In the genomic region with DNA sequence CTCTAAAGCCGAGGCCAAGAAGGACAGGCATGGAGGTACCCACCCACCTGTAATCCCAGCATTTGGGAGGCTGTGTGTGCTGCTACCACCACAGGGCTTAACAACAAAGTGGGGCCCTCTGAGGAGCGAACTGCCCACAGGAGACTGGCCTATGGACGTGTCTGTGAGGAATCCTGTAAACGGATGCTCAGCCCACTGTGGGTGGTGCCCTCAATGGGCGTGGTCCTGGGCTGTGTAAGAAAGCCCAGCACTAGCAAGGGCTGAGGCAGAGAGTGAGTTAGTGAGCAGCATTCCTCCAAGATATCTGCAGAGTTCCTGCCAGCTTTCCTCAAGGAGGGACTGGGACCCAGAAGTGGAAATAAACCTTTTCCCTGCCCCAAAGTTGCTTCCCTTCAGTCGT, we compare ENCODE assay signal across 9 mouse cellular contexts.
DNase-seq lines count a peak whose midpoint lies in the region; ATAC-seq lines count a peak whose summit lies in the region.
"Had no signal": no experiment of that assay in that cellular context is flagged by ENCODE, and none has a peak within 500 bp of the region (broad histone marks: within the 10 kb centered on the region; RNA-seq: fewer than 3 reads in every experiment).

No protein-coding gene starts in this region.

- H3K4me1 ChIP-seq in forebrain, embryonic 10.5 days, result peaks cover 14% of the 10 kb centered on the region
- H3K4me1 ChIP-seq in forebrain, embryonic 15.5 days, result 0 out of 2 replicates have a peak, but pooled peaks cover 4% of the 10 kb centered on the region
- H3K4me1 ChIP-seq in embryonic facial prominence, embryonic 10.5 days, result peaks cover 34% of the 10 kb centered on the region
- H3K4me1 ChIP-seq in kidney, embryonic 15.5 days, result peaks cover 12% of the 10 kb centered on the region
- peaks cover 6% of the 10 kb centered on the region for H3K4me1 ChIP-seq in lung, embryonic 16.5 days (replicated peaks; ENCODE audit: control insufficient read depth, insufficient read depth, low read length)
- H3K4me1 ChIP-seq in hindbrain, embryonic 14.5 days (replicated peaks; ENCODE audit: control insufficient read depth, insufficient read depth, low read length), result no peaks in the 10 kb centered on the region

- no peak for DNase-seq in forebrain, embryonic 10.5 days (ENCODE audit: extremely low spot score, low spot score)
- peak; percentile 18 for DNase-seq in embryonic facial prominence, embryonic 10.5 days (ENCODE audit: low spot score)
- DNase-seq in right cerebral cortex, postnatal 10 days (ENCODE audit: low spot score in 2 of 2), result no peak
- no peak for DNase-seq in right cerebral cortex, postnatal 25 days
- no peak for DNase-seq in hindbrain, embryonic 14.5 days (ENCODE audit: low spot score)
- DNase-seq: layer of hippocampus, adult 9-11 months had no signal

- H3K9me3 ChIP-seq in forebrain, embryonic 10.5 days, result peaks cover 11% of the 10 kb centered on the region; the same call in 1 of the 2 replicates
- no peaks in the 10 kb centered on the region for H3K9me3 ChIP-seq in forebrain, embryonic 15.5 days
- peaks cover 10% of the 10 kb centered on the region; the same call in 1 of the 2 replicates for H3K9me3 ChIP-seq in embryonic facial prominence, embryonic 10.5 days
- H3K9me3 ChIP-seq in kidney, embryonic 15.5 days (replicated peaks), result no peaks in the 10 kb centered on the region
- H3K9me3 ChIP-seq in lung, embryonic 16.5 days (ENCODE audit: control insufficient read depth, low read length), result no peaks in the 10 kb centered on the region
- no peaks in the 10 kb centered on the region for H3K9me3 ChIP-seq in hindbrain, embryonic 14.5 days (ENCODE audit: control insufficient read depth, low read length)

- 82% methylated on average over 6 of the region's 6 CpGs for WGBS in forebrain, embryonic 10.5 days
- 79% methylated on average over 6 of the region's 6 CpGs for WGBS in forebrain, embryonic 15.5 days
- 73% methylated on average over 6 of the region's 6 CpGs for WGBS in embryonic facial prominence, embryonic 10.5 days
- 62% methylated on average over 6 of the region's 6 CpGs for WGBS in kidney, embryonic 15.5 days
- 61% methylated on average over 6 of the region's 6 CpGs for WGBS in lung, embryonic 16.5 days
- WGBS in hindbrain, embryonic 14.5 days, result 82% methylated on average over 6 of the region's 6 CpGs

- no peak overlapping the region for H3K4me3 ChIP-seq in forebrain, embryonic 10.5 days
- no peak overlapping the region for H3K4me3 ChIP-seq in forebrain, embryonic 15.5 days
- no peak overlapping the region for H3K4me3 ChIP-seq in embryonic facial prominence, embryonic 10.5 days
- no peak overlapping the region for H3K4me3 ChIP-seq in kidney, embryonic 15.5 days (replicated peaks)
- no peak overlapping the region for H3K4me3 ChIP-seq in lung, embryonic 16.5 days (ENCODE audit: low read length)
- no peak overlapping the region for H3K4me3 ChIP-seq in hindbrain, embryonic 14.5 days (replicated peaks; ENCODE audit: low read length)

- H3K27me3 ChIP-seq in forebrain, embryonic 10.5 days (ENCODE audit: poor library complexity, severe bottlenecking), result no peaks in the 10 kb centered on the region
- no peaks in the 10 kb centered on the region for H3K27me3 ChIP-seq in forebrain, embryonic 15.5 days
- H3K27me3 ChIP-seq in embryonic facial prominence, embryonic 10.5 days (replicated peaks; ENCODE audit: low read depth, poor library complexity, severe bottlenecking), result no peaks in the 10 kb centered on the region
- H3K27me3 ChIP-seq in kidney, embryonic 15.5 days, result no peaks in the 10 kb centered on the region
- no peaks in the 10 kb centered on the region for H3K27me3 ChIP-seq in lung, embryonic 16.5 days (ENCODE audit: control insufficient read depth, insufficient read depth, low read depth, low read length)
- H3K27me3 ChIP-seq in hindbrain, embryonic 14.5 days (ENCODE audit: control insufficient read depth, insufficient read depth, low read length), result no peaks in the 10 kb centered on the region

- peak overlapping the region; percentile 61 for H3K27ac ChIP-seq in forebrain, embryonic 10.5 days
- H3K27ac ChIP-seq in forebrain, embryonic 15.5 days (replicated peaks), result no peak overlapping the region
- H3K27ac ChIP-seq in embryonic facial prominence, embryonic 10.5 days (replicated peaks), result peak overlapping the region; percentile 81
- H3K27ac ChIP-seq in kidney, embryonic 15.5 days, result peak overlapping the region; percentile 87
- 0 out of 2 replicates have a peak overlapping the region, but pooled peaks have one; percentile 23 for H3K27ac ChIP-seq in lung, embryonic 16.5 days (ENCODE audit: low read length)
- no peak overlapping the region for H3K27ac ChIP-seq in hindbrain, embryonic 14.5 days

- H3K9ac ChIP-seq in forebrain, embryonic 15.5 days (replicated peaks), result no peak overlapping the region
- H3K9ac ChIP-seq in kidney, embryonic 15.5 days, result no peak overlapping the region
- H3K9ac ChIP-seq in lung, embryonic 16.5 days (ENCODE audit: low read length), result no peak overlapping the region
- H3K9ac ChIP-seq in hindbrain, embryonic 14.5 days, result no peak overlapping the region

- H3K36me3 ChIP-seq in forebrain, embryonic 10.5 days (replicated peaks), result no peaks in the 10 kb centered on the region; the same call in 1 of the 2 replicates
- peaks cover 81% of the 10 kb centered on the region for H3K36me3 ChIP-seq in forebrain, embryonic 15.5 days
- no peaks in the 10 kb centered on the region for H3K36me3 ChIP-seq in embryonic facial prominence, embryonic 10.5 days (replicated peaks)
- H3K36me3 ChIP-seq in kidney, embryonic 15.5 days, result peaks cover 94% of the 10 kb centered on the region
- H3K36me3 ChIP-seq in lung, embryonic 16.5 days (ENCODE audit: control insufficient read depth, insufficient read depth, low read length), result peaks cover 40% of the 10 kb centered on the region
- peaks cover 98% of the 10 kb centered on the region for H3K36me3 ChIP-seq in hindbrain, embryonic 14.5 days (replicated peaks; ENCODE audit: control insufficient read depth, insufficient read depth)

- no peak for ATAC-seq in forebrain, embryonic 15.5 days (replicated peaks)
- ATAC-seq in kidney, embryonic 15.5 days (replicated peaks; ENCODE audit: low FRiP score), result peak; percentile 40; the same call in 1 of the 2 replicates
- ATAC-seq in lung, embryonic 16.5 days (ENCODE audit: low read depth), result peak; percentile 61; the same call in 1 of the 2 replicates
- ATAC-seq in hindbrain, embryonic 14.5 days (ENCODE audit: low FRiP score), result no peak

- no peak overlapping the region for H3K4me2 ChIP-seq in forebrain, embryonic 15.5 days (replicated peaks)
- H3K4me2 ChIP-seq in kidney, embryonic 15.5 days, result no peak overlapping the region
- H3K4me2 ChIP-seq in lung, embryonic 16.5 days (ENCODE audit: low read depth, low read length), result no peak overlapping the region
- no peak overlapping the region for H3K4me2 ChIP-seq in hindbrain, embryonic 14.5 days (replicated peaks)

Comparison
In these comparisons a context has a peak if more than half of its experiments do, and no peak if none do; other contexts are left out.
1. H3K27ac ChIP-seq: peak in forebrain, embryonic 10.5 days (single experiment), embryonic facial prominence, embryonic 10.5 days (single experiment), kidney, embryonic 15.5 days (single experiment) and lung, embryonic 16.5 days (single experiment); none in forebrain, embryonic 15.5 days (single experiment) and hindbrain, embryonic 14.5 days (single experiment).
2. ATAC-seq: peak in kidney, embryonic 15.5 days (single experiment) and lung, embryonic 16.5 days (single experiment); none in forebrain, embryonic 15.5 days (single experiment) and hindbrain, embryonic 14.5 days (single experiment).